Mouse (Mus musculus): ENCODE results near the gene Pes1.

- TF ChIP-seq CTCF (IDR thresholded peaks at IDR 0.05; ENCODE audit: borderline replicate concordance, control insufficient read depth, extremely low read depth, insufficient read depth, low read length, poor library complexity), result no peak
- no peak for TF ChIP-seq POLR2A (IDR thresholded peaks at IDR 0.05; ENCODE audit: control insufficient read depth, extremely low read depth, insufficient read depth, low read length, poor library complexity)
These were observed 64.0 kb downstream of the Pes1 start for GRCm38 (mm10) chr11:4027561-4028334.
